Mouse (Mus musculus) forebrain, embryonic 13.5 days (tissue): ENCODE measurements around the gene Magi3. TPM values are rescaled to one million over a fixed set of nuclear protein-coding genes. Genes with fewer than 3 reads are reported as not detected.

Experiments used
- ATAC-seq: fragments of 200-750 bp; cut with Nextera tagmentation; 2 replicates; pipeline ENCODE4 v1.8.0; 2017
- H3K27ac ChIP-seq: fragments of 300-500 bp; sonication (generic); 2 replicates; pipeline ENCODE4 v1.5.1; 2015; ENCODE audit warnings: inconsistent platforms, mild to moderate bottlenecking, moderate library complexity
- H3K27me3 ChIP-seq: fragments of 300-500 bp; sonication (generic); 2 replicates; pipeline ENCODE4 v1.6.1; 2015; ENCODE audit warnings: mild to moderate bottlenecking, inconsistent platforms
- H3K36me3 ChIP-seq: fragments of 300-500 bp; sonication (generic); 2 replicates; pipeline ENCODE4 v1.6.1; 2015; ENCODE audit warnings: mild to moderate bottlenecking, inconsistent platforms; ENCODE audit not compliant: poor library complexity, severe bottlenecking
- H3K4me1 ChIP-seq: fragments of 300-500 bp; sonication (generic); 2 replicates; pipeline ENCODE4 v1.6.1; 2015; ENCODE audit warnings: inconsistent platforms
- H3K4me2 ChIP-seq: fragments of 300-500 bp; sonication (generic); 2 replicates; pipeline ENCODE4 v1.6.1; 2015; ENCODE audit warnings: inconsistent platforms, mild to moderate bottlenecking, moderate library complexity
- H3K4me3 ChIP-seq: fragments of 300-500 bp; sonication (generic); 2 replicates; pipeline ENCODE4 v1.5.1; 2015; ENCODE audit warnings: mild to moderate bottlenecking, inconsistent platforms
- H3K9ac ChIP-seq: fragments of 300-500 bp; sonication (generic); 2 replicates; pipeline ENCODE4 v1.6.1; 2015; ENCODE audit warnings: mild to moderate bottlenecking, inconsistent platforms
- H3K9me3 ChIP-seq: fragments of 300-500 bp; sonication (generic); replicated peaks from 2 replicates; pipeline ENCODE4 v1.6.1; 2016; ENCODE audit warnings: inconsistent platforms
- WGBS: fragments of 180-500 bp; shearing (Covaris S2); methylation state at CpG from one replicate; pipeline ENCODE4 v1.1.7; 2015; 5-methylcytosine and 5-hydroxymethylcytosine counted together
- polyA plus RNA-seq: library from polyadenylated mRNA; unstranded; fragments of >200 nt; fragmentation: Nextera tagmentation; extraction: Ambion mirVana; gene quantifications from 2 replicates; pipeline ENCODE4 v1.2.1, GENCODE M21; 2015

Gene Magi3
- polyA plus RNA-seq, 1 experiment from 2014 or later, result 5.2 TPM

- H3K27ac ChIP-seq, result no peak overlapping the region
- no peaks in the 10 kb centered on the region for H3K27me3 ChIP-seq
- H3K4me2 ChIP-seq, result no peak overlapping the region
- no peaks in the 10 kb centered on the region for H3K4me1 ChIP-seq
- no peaks in the 10 kb centered on the region for H3K36me3 ChIP-seq
- no peaks in the 10 kb centered on the region for H3K9me3 ChIP-seq
- no peak overlapping the region for H3K4me3 ChIP-seq
- 95% methylated on average over 2 of the region's 2 CpGs for WGBS
- H3K9ac ChIP-seq, result no peak overlapping the region
- ATAC-seq, result no peak
Observed at GRCm38 (mm10) chr3:104184270-104184669, 35.9 kb downstream of the Magi3 start.

- no peak overlapping the region for H3K9ac ChIP-seq
- H3K4me2 ChIP-seq, result no peak overlapping the region
- H3K9me3 ChIP-seq, result no peaks in the 10 kb centered on the region
- H3K27me3 ChIP-seq, result no peaks in the 10 kb centered on the region
- no peak for ATAC-seq
- no peak overlapping the region for H3K27ac ChIP-seq
- WGBS, result 71% methylated on average over 2 of the region's 2 CpGs
- no peak overlapping the region for H3K4me3 ChIP-seq
- no peaks in the 10 kb centered on the region for H3K4me1 ChIP-seq
- peaks cover 3% of the 10 kb centered on the region; the same call in 1 of the 2 replicates for H3K36me3 ChIP-seq
Observed at GRCm38 (mm10) chr3:104183656-104184055, 36.5 kb downstream of the Magi3 start.

GRCm38 (mm10) chr3:104182711-104183110 is 37.5 kb downstream of the Magi3 start:
- no peak overlapping the region for H3K27ac ChIP-seq
- no peak overlapping the region for H3K4me2 ChIP-seq
- no peaks in the 10 kb centered on the region for H3K4me1 ChIP-seq
- no peak for ATAC-seq
- peaks cover 6% of the 10 kb centered on the region for H3K36me3 ChIP-seq
- H3K9me3 ChIP-seq, result no peaks in the 10 kb centered on the region
- H3K9ac ChIP-seq, result no peak overlapping the region
- H3K4me3 ChIP-seq, result no peak overlapping the region
- no peaks in the 10 kb centered on the region for H3K27me3 ChIP-seq

GRCm38 (mm10) chr3:104161347-104161746 is 58.8 kb downstream of the Magi3 start:
- ATAC-seq, result no peak
- no peaks in the 10 kb centered on the region for H3K36me3 ChIP-seq
- H3K27ac ChIP-seq, result no peak overlapping the region
- H3K9ac ChIP-seq, result no peak overlapping the region
- 91% methylated on average over 3 of the region's 3 CpGs for WGBS
- no peaks in the 10 kb centered on the region for H3K4me1 ChIP-seq
- H3K4me3 ChIP-seq, result no peak overlapping the region
- H3K4me2 ChIP-seq, result no peak overlapping the region
- H3K9me3 ChIP-seq, result no peaks in the 10 kb centered on the region
- H3K27me3 ChIP-seq, result no peaks in the 10 kb centered on the region

- Histone ChIP-seq H3K36me3 (no peaks in the 10 kb centered on the region), H3K4me1 (no peaks in the 10 kb centered on the region), H3K9ac (no peak overlapping the region), H3K9me3 (no peaks in the 10 kb centered on the region), H3K4me3 (no peak overlapping the region), H3K27me3 (no peaks in the 10 kb centered on the region), H3K27ac (no peak overlapping the region), H3K4me2 (no peak overlapping the region)
- WGBS, result 95% methylated on average over 6 of the region's 6 CpGs
- ATAC-seq, result no peak
Observed at GRCm38 (mm10) chr3:104160603-104161002, 59.6 kb downstream of the Magi3 start.

GRCm38 (mm10) chr3:104150146-104150545 is 70.0 kb downstream of the Magi3 start:
- Histone ChIP-seq H3K27me3 (no peaks in the 10 kb centered on the region), H3K4me2 (no peak overlapping the region), H3K27ac (no peak overlapping the region), H3K9me3 (no peaks in the 10 kb centered on the region), H3K4me1 (no peaks in the 10 kb centered on the region), H3K9ac (no peak overlapping the region), H3K36me3 (no peaks in the 10 kb centered on the region), H3K4me3 (no peak overlapping the region)
- no peak for ATAC-seq
- 75% methylated on average over 2 of the region's 2 CpGs for WGBS

GRCm38 (mm10) chr3:104142376-104142775 is 77.8 kb downstream of the Magi3 start:
- H3K9ac ChIP-seq, result no peak overlapping the region
- H3K27ac ChIP-seq, result no peak overlapping the region
- no peaks in the 10 kb centered on the region for H3K27me3 ChIP-seq
- no peak overlapping the region for H3K4me3 ChIP-seq
- H3K36me3 ChIP-seq, result no peaks in the 10 kb centered on the region
- WGBS, result 44% methylated on average over 4 of the region's 4 CpGs
- H3K9me3 ChIP-seq, result no peaks in the 10 kb centered on the region
- H3K4me1 ChIP-seq, result 0 out of 2 replicates have a peak, but pooled peaks cover 5% of the 10 kb centered on the region
- H3K4me2 ChIP-seq, result no peak overlapping the region
- ATAC-seq, result no peak

- no peaks in the 10 kb centered on the region for H3K27me3 ChIP-seq
- 91% methylated on average over 4 of the region's 4 CpGs for WGBS
Observed at GRCm38 (mm10) chr3:104138953-104139450, 81.2 kb downstream of the Magi3 start.

GRCm38 (mm10) chr3:104125628-104126027 is 94.5 kb downstream of the Magi3 start:
- H3K4me1 ChIP-seq, result no peaks in the 10 kb centered on the region
- no peak overlapping the region for H3K4me2 ChIP-seq
- no peaks in the 10 kb centered on the region for H3K27me3 ChIP-seq
- WGBS, result 83% methylated on average over 1 of the region's 1 CpGs
- H3K9me3 ChIP-seq, result no peaks in the 10 kb centered on the region
- no peak for ATAC-seq
- no peak overlapping the region for H3K27ac ChIP-seq
- no peak overlapping the region for H3K4me3 ChIP-seq
- no peak overlapping the region for H3K9ac ChIP-seq
- H3K36me3 ChIP-seq, result no peaks in the 10 kb centered on the region

More at GRCm38 (mm10) chr3:104138953-104139450, 81.2 kb downstream of the Magi3 start:
- Histone ChIP-seq H3K4me2 (no peak overlapping the region), H3K4me3 (no peak overlapping the region), H3K36me3 (no peaks in the 10 kb centered on the region), H3K9ac (no peak overlapping the region), H3K4me1 (0 out of 2 replicates have a peak, but pooled peaks cover 5% of the 10 kb centered on the region), H3K9me3 (no peaks in the 10 kb centered on the region), H3K27ac (no peak overlapping the region)
- no peak for ATAC-seq

GRCm38 (mm10) chr3:104123846-104124245 is 96.3 kb downstream of the Magi3 start:
- WGBS, result 97% methylated on average over 1 of the region's 1 CpGs
- H3K36me3 ChIP-seq, result no peaks in the 10 kb centered on the region
- ATAC-seq, result no peak

GRCm38 (mm10) chr3:104109478-104109877 is 110.7 kb downstream of the Magi3 start:
- WGBS, result 68% methylated on average over 3 of the region's 3 CpGs
- Histone ChIP-seq H3K36me3 (no peaks in the 10 kb centered on the region), H3K4me1 (no peaks in the 10 kb centered on the region), H3K9me3 (no peaks in the 10 kb centered on the region), H3K4me2 (no peak overlapping the region), H3K27ac (no peak overlapping the region), H3K9ac (no peak overlapping the region), H3K4me3 (no peak overlapping the region), H3K27me3 (no peaks in the 10 kb centered on the region)
- ATAC-seq, result no peak

More at GRCm38 (mm10) chr3:104123846-104124245, 96.3 kb downstream of the Magi3 start:
- Histone ChIP-seq H3K4me2 (no peak overlapping the region), H3K9ac (no peak overlapping the region), H3K4me3 (no peak overlapping the region), H3K9me3 (no peaks in the 10 kb centered on the region), H3K4me1 (no peaks in the 10 kb centered on the region), H3K27ac (no peak overlapping the region), H3K27me3 (no peaks in the 10 kb centered on the region)

- no peaks in the 10 kb centered on the region for H3K36me3 ChIP-seq
- no peaks in the 10 kb centered on the region for H3K27me3 ChIP-seq
- H3K4me3 ChIP-seq, result no peak overlapping the region
- H3K27ac ChIP-seq, result no peak overlapping the region
- 41% methylated on average over 1 of the region's 1 CpGs for WGBS
- no peak overlapping the region for H3K9ac ChIP-seq
- H3K4me1 ChIP-seq, result no peaks in the 10 kb centered on the region
- no peak for ATAC-seq
- no peaks in the 10 kb centered on the region for H3K9me3 ChIP-seq
- H3K4me2 ChIP-seq, result no peak overlapping the region
Observed at GRCm38 (mm10) chr3:104104942-104105341, 115.2 kb downstream of the Magi3 start.

- Histone ChIP-seq H3K4me2 (no peak overlapping the region), H3K9ac (no peak overlapping the region), H3K36me3 (no peaks in the 10 kb centered on the region), H3K4me3 (no peak overlapping the region), H3K4me1 (no peaks in the 10 kb centered on the region), H3K27me3 (no peaks in the 10 kb centered on the region), H3K27ac (no peak overlapping the region), H3K9me3 (no peaks in the 10 kb centered on the region)
- WGBS, result 66% methylated on average over 3 of the region's 3 CpGs
- ATAC-seq, result no peak
Observed at GRCm38 (mm10) chr3:104101721-104102120, 118.5 kb downstream of the Magi3 start.
